Mouse (Mus musculus) midbrain, postnatal 0 days (tissue): ENCODE results near the gene Klf16. TPM values are rescaled to one million over a fixed set of nuclear protein-coding genes. Genes with fewer than 3 reads are reported as not detected.

Experiments
- ATAC-seq: fragments of 200-750 bp; cut with Nextera tagmentation; 2 replicates; pipeline ENCODE4 v1.8.0; 2017; ENCODE audit warnings: moderate number of reproducible peaks, mild to moderate bottlenecking, moderate TSS enrichment, moderate library complexity; ENCODE audit not compliant: low FRiP score
- DNase-seq: peaks from one replicate; pipeline ENCODE4 v3.0.0-alpha.2; 2015; ENCODE audit warnings: low spot score
- H3K27ac ChIP-seq: fragments of 300-500 bp; sonication (generic); 2 replicates; pipeline ENCODE4 v1.5.1; 2014; ENCODE audit warnings: low read depth, mild to moderate bottlenecking, low read length, mixed read lengths
- H3K27me3 ChIP-seq: fragments of 300-500 bp; sonication (generic); 2 replicates; pipeline ENCODE4 v1.6.1; 2014; ENCODE audit warnings: low read length, control low read depth, mixed read lengths; ENCODE audit not compliant: insufficient read depth
- H3K36me3 ChIP-seq: fragments of 300-500 bp; sonication (generic); 2 replicates; pipeline ENCODE4 v1.6.1; 2014; ENCODE audit warnings: low read length, control low read depth, mixed read lengths; ENCODE audit not compliant: insufficient read depth
- H3K4me1 ChIP-seq: fragments of 300-500 bp; sonication (generic); 2 replicates; pipeline ENCODE4 v1.6.1; 2014; ENCODE audit warnings: mild to moderate bottlenecking, control low read depth, antibody characterized with exemption, low read length, mixed read lengths; ENCODE audit not compliant: insufficient read depth
- H3K4me2 ChIP-seq: fragments of 300-500 bp; sonication (generic); 2 replicates; pipeline ENCODE4 v1.6.1; 2014; ENCODE audit warnings: low read depth, mild to moderate bottlenecking, low read length, mixed read lengths; ENCODE audit not compliant: poor library complexity, severe bottlenecking
- H3K4me3 ChIP-seq: fragments of 300-500 bp; sonication (generic); 2 replicates; pipeline ENCODE4 v1.5.1; 2014; ENCODE audit warnings: low read depth, mild to moderate bottlenecking, low read length, moderate library complexity
- H3K9ac ChIP-seq: fragments of 300-500 bp; sonication (generic); replicated peaks from 2 replicates; pipeline ENCODE4 v1.6.1; 2014; ENCODE audit warnings: mild to moderate bottlenecking, low read length, moderate library complexity, mixed read lengths; ENCODE audit not compliant: poor library complexity, severe bottlenecking
- H3K9me3 ChIP-seq: fragments of 300-500 bp; sonication (generic); 2 replicates; pipeline ENCODE4 v1.6.1; 2016; ENCODE audit warnings: low read length, control low read depth
- CTCF ChIP-seq: IDR thresholded peaks from 2 replicates; pipeline ENCODE4 v1.5.1; 2016; ENCODE audit warnings: antibody characterized with exemption, mild to moderate bottlenecking
- WGBS: fragments of 180-500 bp; shearing (Covaris S2); extraction: QIAGEN DNeasy Blood & Tissue Kit; methylation state at CpG from one replicate; pipeline ENCODE4 v1.1.7; 2014; 5-methylcytosine and 5-hydroxymethylcytosine counted together
- polyA plus RNA-seq: library from polyadenylated mRNA; unstranded; fragments of >200 nt; fragmentation: Nextera tagmentation; extraction: Ambion mirVana; gene quantifications from 2 replicates; pipeline ENCODE4 v1.2.1, GENCODE M21; 2015
- total RNA-seq: library from RNA; depleted of rRNA; stranded (reverse); fragments of >200 nt; gene quantifications from 2 replicates; pipeline ENCODE4 v1.2.3, GENCODE M21; 2014

Gene Klf16
- total and polyA plus RNA-seq, 2 experiments from 2014 or later = 8.3 to 18.1 TPM

DNA sequence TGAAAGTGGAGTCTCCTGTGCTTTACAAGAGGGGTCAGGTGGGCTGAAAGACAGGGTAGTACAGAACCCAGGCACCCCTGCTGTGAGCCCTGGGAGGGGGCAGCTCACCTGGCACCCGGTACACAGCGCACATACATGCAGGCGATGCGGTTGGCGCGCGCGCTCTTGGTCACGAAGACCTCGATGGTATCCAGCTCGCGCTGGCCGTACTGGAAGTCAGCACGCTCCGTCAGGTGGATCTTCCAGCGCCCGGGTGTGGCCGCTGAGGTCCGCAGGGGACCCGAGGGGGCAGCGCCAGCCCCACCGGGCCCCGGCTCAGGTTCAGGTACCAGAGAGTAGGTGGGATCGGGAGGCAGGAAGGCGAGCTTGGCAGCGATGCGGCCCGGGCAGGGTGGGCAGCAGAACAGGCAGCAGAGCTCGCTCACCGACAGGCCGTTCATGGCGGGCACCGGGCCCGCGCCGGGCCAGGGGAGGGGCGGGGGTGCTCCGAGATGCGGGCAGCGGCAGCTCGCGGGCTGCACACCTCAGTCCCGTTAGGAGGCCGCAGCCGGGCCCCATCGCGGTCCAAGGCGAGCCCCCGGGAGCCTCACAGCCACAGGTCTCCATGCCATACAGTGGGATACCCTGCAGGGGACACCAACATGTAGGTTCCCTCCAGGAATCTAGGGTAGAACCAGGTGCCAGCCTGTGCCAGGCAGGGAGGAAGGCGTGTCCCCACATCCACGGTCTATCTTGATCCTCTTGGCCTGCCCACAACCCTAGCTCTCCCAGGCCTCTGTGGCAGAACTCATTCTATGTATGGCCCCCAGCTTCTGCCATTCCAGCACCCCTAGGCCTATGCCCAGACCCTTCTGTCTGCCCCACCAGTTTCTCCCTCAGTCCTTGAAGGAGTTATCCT, 9.5 kb upstream of the Klf16 start:
- H3K9ac ChIP-seq = no peak overlapping the region
- no peak for ATAC-seq
- H3K27ac ChIP-seq = 0 out of 2 replicates have a peak overlapping the region, but pooled peaks have one; percentile 47

DNA sequence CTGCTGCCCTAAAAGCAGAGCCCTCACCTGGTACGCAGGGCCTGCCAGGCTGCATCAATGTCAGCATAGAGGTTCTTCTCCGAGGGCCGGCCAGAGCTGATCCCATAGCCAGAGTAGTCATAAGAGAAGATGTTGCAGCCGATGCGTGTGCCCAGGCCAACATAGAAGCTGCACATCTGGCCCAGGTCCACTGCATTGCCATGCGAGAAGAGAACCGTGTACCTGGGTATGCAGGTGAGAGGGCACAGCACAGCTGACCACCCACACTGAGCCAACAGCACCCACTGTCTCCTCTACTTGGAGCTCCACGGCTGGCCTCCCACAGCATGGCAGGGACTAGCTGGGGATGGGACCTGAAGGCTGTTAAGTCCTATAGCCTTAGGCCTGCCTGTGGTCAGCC, 8.5 kb upstream of the Klf16 start:
- DNase-seq = no peak
- Histone ChIP-seq H3K36me3 (peaks cover 28% of the 10 kb centered on the region), H3K9ac (no peak overlapping the region), H3K27me3 (no peaks in the 10 kb centered on the region), H3K27ac (no peak overlapping the region), H3K4me1 (peaks cover 12% of the 10 kb centered on the region), H3K9me3 (no peaks in the 10 kb centered on the region), H3K4me3 (no peak overlapping the region), H3K4me2 (no peak overlapping the region)
- no peak for ATAC-seq
- no peak for TF ChIP-seq CTCF
- WGBS = 93% methylated on average over 8 of the region's 8 CpGs

More for the DNA sequence above, 9.5 kb upstream of the Klf16 start:
- Histone ChIP-seq H3K36me3 (peaks cover 28% of the 10 kb centered on the region), H3K4me2 (no peak overlapping the region), H3K4me3 (no peak overlapping the region), H3K9me3 (no peaks in the 10 kb centered on the region), H3K4me1 (peaks cover 12% of the 10 kb centered on the region), H3K27me3 (no peaks in the 10 kb centered on the region)
- no peak for DNase-seq
- 95% methylated on average over 50 of the region's 51 CpGs for WGBS
- no peak for TF ChIP-seq CTCF

DNA sequence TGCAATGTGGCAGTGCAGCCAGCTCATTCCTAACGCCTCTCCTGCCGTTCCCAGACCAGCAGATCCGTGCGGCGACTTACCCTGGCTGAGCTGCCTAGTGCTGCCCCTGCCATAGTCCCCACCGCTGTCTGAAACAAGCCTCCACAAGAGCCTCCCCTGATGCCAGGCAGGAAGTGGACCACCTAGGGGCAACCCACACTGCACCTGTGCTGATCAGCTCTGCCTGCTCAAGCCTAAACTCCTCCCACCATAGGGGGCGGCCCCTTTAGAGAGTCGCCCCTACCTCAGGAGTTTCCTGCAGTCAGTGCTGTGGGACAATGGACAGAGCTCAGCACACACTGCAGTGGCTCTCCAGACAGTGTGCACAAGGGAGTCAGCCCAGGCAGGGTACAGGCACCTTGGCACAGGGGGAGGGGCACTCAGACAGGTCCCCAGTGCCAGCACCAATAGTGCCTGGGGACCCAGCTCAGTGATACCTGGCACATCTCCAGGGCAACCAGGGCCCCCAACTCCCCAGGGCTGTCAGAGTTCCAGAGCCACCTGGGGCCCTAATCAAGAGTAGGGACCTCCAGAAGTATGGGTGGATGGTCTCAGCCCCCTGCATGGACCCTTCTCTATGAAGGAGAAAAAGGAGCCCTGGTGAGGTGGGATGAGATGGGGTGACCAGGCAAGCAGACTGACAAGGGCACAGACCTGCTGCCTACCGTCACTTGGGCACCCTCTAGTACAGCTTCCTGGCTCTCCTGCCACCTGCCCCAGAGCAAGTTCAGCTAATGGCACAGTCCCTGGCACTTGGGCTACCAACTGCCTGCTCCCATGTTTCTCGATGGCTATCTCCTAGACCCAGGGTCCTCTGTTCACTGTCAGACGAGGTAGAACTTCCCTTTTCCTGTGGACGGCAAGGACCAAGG, 7.8 kb upstream of the Klf16 start:
- Histone ChIP-seq H3K4me2 (no peak overlapping the region), H3K36me3 (peaks cover 28% of the 10 kb centered on the region), H3K27ac (no peak overlapping the region), H3K4me1 (peaks cover 12% of the 10 kb centered on the region), H3K9ac (no peak overlapping the region), H3K27me3 (no peaks in the 10 kb centered on the region), H3K9me3 (no peaks in the 10 kb centered on the region), H3K4me3 (no peak overlapping the region)
- 76% methylated on average over 12 of the region's 12 CpGs for WGBS
- DNase-seq = no peak
- ATAC-seq = no peak
- no peak for TF ChIP-seq CTCF

DNA sequence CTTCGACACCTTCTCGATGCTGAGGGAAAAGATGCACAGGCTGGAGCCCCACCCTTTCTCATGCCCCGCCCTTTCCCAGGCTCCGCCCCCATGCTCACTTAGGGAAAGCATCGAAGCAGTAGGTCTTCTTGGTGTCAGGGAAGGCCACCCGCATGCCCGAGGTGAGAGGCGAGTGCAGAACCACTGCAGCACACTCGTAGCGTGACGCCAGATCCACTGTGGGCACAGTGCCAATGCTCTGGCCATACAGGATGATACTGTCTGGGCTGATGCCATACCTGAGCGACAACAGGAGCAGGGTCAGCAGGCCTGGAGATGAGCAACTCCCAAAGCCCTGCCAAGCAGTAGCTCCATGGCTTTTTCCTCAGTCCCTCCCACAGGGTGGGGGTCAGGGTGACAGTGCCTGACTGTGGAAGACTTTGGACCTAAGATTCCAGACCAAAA, 6.9 kb upstream of the Klf16 start:
- H3K4me1 ChIP-seq = peaks cover 8% of the 10 kb centered on the region
- H3K9ac ChIP-seq = no peak overlapping the region
- no peaks in the 10 kb centered on the region for H3K27me3 ChIP-seq
- no peak for TF ChIP-seq CTCF
- no peak overlapping the region for H3K4me3 ChIP-seq
- peaks cover 28% of the 10 kb centered on the region for H3K36me3 ChIP-seq
- DNase-seq (no peak), ATAC-seq (peak; percentile 45)
- no peak overlapping the region for H3K4me2 ChIP-seq
- WGBS = 61% methylated on average over 12 of the region's 12 CpGs
- no peaks in the 10 kb centered on the region for H3K9me3 ChIP-seq
- no peak overlapping the region for H3K27ac ChIP-seq

GRCm38 (mm10) chr10:80583047-80583446, 5.9 kb upstream of the Klf16 start:
- H3K4me3 ChIP-seq = no peak overlapping the region
- peaks cover 28% of the 10 kb centered on the region for H3K36me3 ChIP-seq
- DNase-seq (no peak), ATAC-seq (no peak)
- H3K4me1 ChIP-seq = no peaks in the 10 kb centered on the region
- no peak for TF ChIP-seq CTCF
- no peak overlapping the region for H3K27ac ChIP-seq
- H3K9me3 ChIP-seq = no peaks in the 10 kb centered on the region
- WGBS = 84% methylated on average over 5 of the region's 5 CpGs
- H3K27me3 ChIP-seq = no peaks in the 10 kb centered on the region
- no peak overlapping the region for H3K9ac ChIP-seq
- no peak overlapping the region for H3K4me2 ChIP-seq
